Mouse (Mus musculus): ENCODE measurements at regions not wholly inside any gene's neighbourhood (a gene's known extent, or its start where the extent isn't known, plus 50 kb on each side); places are given as distances from the start of the nearest gene placed in this dataset.

- TF ChIP-seq POLR2A (IDR thresholded peaks at IDR 0.05; ENCODE audit: insufficient read depth, low read length) (no peak), CTCF (IDR thresholded peaks at IDR 0.05; ENCODE audit: low read depth, low read length) (no peak)
Measured at GRCm38 (mm10) chr1:96445215-96445614, 426.8 kb downstream of the Slco4c1 start.
